Mouse (Mus musculus) ES-E14 (cell line): ENCODE measurements at regions not wholly inside any gene's neighbourhood (a gene's known extent, or its start where the extent isn't known, plus 50 kb on each side); places are given as distances from the start of the nearest gene placed in this dataset.

ENCODE experiments used
- DNase-seq: peaks from one replicate; pipeline ENCODE4 v3.0.0-alpha.2; 2013; ENCODE audit warnings: low read depth, low spot score
- H3K27ac ChIP-seq: 2 replicates; pipeline ENCODE4 v1.5.1; 2012; ENCODE audit warnings: low read depth, mild to moderate bottlenecking, low read length, moderate library complexity, mixed read lengths; ENCODE audit not compliant: poor library complexity, insufficient read depth, severe bottlenecking
- H3K36me3 ChIP-seq: 2 replicates; pipeline ENCODE4 v1.6.1; 2012; ENCODE audit warnings: mild to moderate bottlenecking, low read length, moderate library complexity, mixed read lengths; ENCODE audit not compliant: control insufficient read depth, poor library complexity, insufficient read depth, severe bottlenecking
- H3K4me1 ChIP-seq, 2 experiments: fragments of 150-350 bp in 1 of 2; sonication (generic) in 1 of 2; 2 replicates each; pipeline ENCODE4 v1.6.1; 2012; ENCODE audit warnings: low read length in 2 of 2, mild to moderate bottlenecking in 1 of 2, mixed read lengths in 1 of 2; ENCODE audit not compliant: control insufficient read depth in 2 of 2, insufficient read depth in 2 of 2, poor library complexity in 1 of 2
- H3K4me3 ChIP-seq, 2 experiments: fragments of 150-350 bp in 1 of 2; sonication (generic) in 1 of 2; 2 replicates each; pipeline ENCODE4 v1.5.1; 2012; ENCODE audit warnings: low read length in 2 of 2, low read depth in 1 of 2, mild to moderate bottlenecking in 1 of 2, mixed read lengths in 1 of 2; ENCODE audit not compliant: insufficient read depth in 1 of 2, poor library complexity in 1 of 2, severe bottlenecking in 1 of 2
- H3K9ac ChIP-seq: 2 replicates; pipeline ENCODE4 v1.6.1; 2012; ENCODE audit warnings: low read depth, mild to moderate bottlenecking, low read length, mixed read lengths; ENCODE audit not compliant: poor library complexity, insufficient read depth, severe bottlenecking
- H3K9me3 ChIP-seq: fragments of 150-350 bp; sonication (generic); 2 replicates; pipeline ENCODE4 v1.6.1; 2012; ENCODE audit warnings: low read depth, mild to moderate bottlenecking, low read length; ENCODE audit not compliant: control insufficient read depth, insufficient read depth
- CHD2 ChIP-seq: IDR thresholded peaks from 2 replicates; pipeline ENCODE4 v1.6.1; 2014; ENCODE audit warnings: mild to moderate bottlenecking, low read depth, low read length, inconsistent platforms
- HCFC1 ChIP-seq: IDR thresholded peaks from 2 replicates; pipeline ENCODE4 v1.6.1; 2012; ENCODE audit warnings: low read length, inconsistent platforms, borderline replicate concordance; ENCODE audit not compliant: insufficient read depth
- MAFK ChIP-seq: IDR thresholded peaks from 2 replicates; pipeline ENCODE4 v1.6.1; 2014; ENCODE audit warnings: mild to moderate bottlenecking, low read depth, low read length, inconsistent platforms; ENCODE audit not compliant: insufficient read depth
- ZC3H11A ChIP-seq: IDR thresholded peaks from 2 replicates; pipeline ENCODE4 v1.6.1; 2012; ENCODE audit warnings: low read depth, mild to moderate bottlenecking, inconsistent platforms, low read length, borderline replicate concordance
- ZNF384 ChIP-seq: IDR thresholded peaks from 2 replicates; pipeline ENCODE4 v1.6.1; 2012; ENCODE audit warnings: low read depth, low read length, inconsistent platforms
- in situ Hi-C, 2 experiments: fragments of 600-800 bp; cut with MboI; formaldehyde crosslinking; loops; one replicate each; pipeline ENCODE4 v1.15.1; 2025; ENCODE audit warnings: low sequenced_read_pairs in 2 of 2, inconsistent platforms in 1 of 2; ENCODE audit not compliant: unreplicated experiment in 2 of 2

GRCm38 (mm10) chr3:151117583-151118041 is 320.1 kb upstream of the Adgrl4 start:
- H3K27ac ChIP-seq: no peak overlapping the region
- no peaks in the 10 kb centered on the region for H3K9me3 ChIP-seq
- no peak overlapping the region for H3K4me3 ChIP-seq
- H3K36me3 ChIP-seq: no peaks in the 10 kb centered on the region
- in situ Hi-C loops: no loop called here
- DNase-seq: no peak
- H3K4me1 ChIP-seq: no peaks in the 10 kb centered on the region
- TF ChIP-seq HCFC1 (no peak), ZC3H11A (no peak), ZNF384 (no peak), MAFK (no peak), CHD2 (no peak)
- no peak overlapping the region for H3K9ac ChIP-seq

- Histone ChIP-seq H3K4me3 (no peak overlapping the region), H3K27ac (no peak overlapping the region), H3K36me3 (no peaks in the 10 kb centered on the region), H3K9ac (no peak overlapping the region), H3K4me1 (no peaks in the 10 kb centered on the region), H3K9me3 (no peaks in the 10 kb centered on the region)
- in situ Hi-C loops: no loop called here
- TF ChIP-seq ZC3H11A (no peak), MAFK (no peak)
- no peak for DNase-seq
Measured at GRCm38 (mm10) chr3:151124131-151124530, 313.6 kb upstream of the Adgrl4 start.

- in situ Hi-C loops: no loop called here
- no peak for DNase-seq
- Histone ChIP-seq H3K27ac (no peak overlapping the region), H3K4me3 (no peak overlapping the region), H3K4me1 (no peaks in the 10 kb centered on the region), H3K9ac (no peak overlapping the region), H3K36me3 (no peaks in the 10 kb centered on the region), H3K9me3 (no peaks in the 10 kb centered on the region)
- no peak for TF ChIP-seq ZNF384
- TF ChIP-seq MAFK: no peak
- no peak for TF ChIP-seq HCFC1
- TF ChIP-seq ZC3H11A: no peak
- TF ChIP-seq CHD2: no peak
Measured at GRCm38 (mm10) chr3:151146889-151147288, 290.8 kb upstream of the Adgrl4 start.

GRCm38 (mm10) chr3:151153340-151153739 is 284.3 kb upstream of the Adgrl4 start:
- Histone ChIP-seq H3K9me3 (no peaks in the 10 kb centered on the region), H3K27ac (no peak overlapping the region), H3K9ac (no peak overlapping the region), H3K36me3 (no peaks in the 10 kb centered on the region), H3K4me3 (no peak overlapping the region), H3K4me1 (no peaks in the 10 kb centered on the region)
- in situ Hi-C loops: no loop called here
- no peak for DNase-seq
- no peak for TF ChIP-seq CHD2
- no peak for TF ChIP-seq ZNF384
- no peak for TF ChIP-seq ZC3H11A
- no peak for TF ChIP-seq HCFC1
- TF ChIP-seq MAFK: no peak

- no peaks in the 10 kb centered on the region for H3K9me3 ChIP-seq
- H3K36me3 ChIP-seq: no peaks in the 10 kb centered on the region
- H3K4me3 ChIP-seq: no peak overlapping the region
- no peak overlapping the region for H3K9ac ChIP-seq
- no peaks in the 10 kb centered on the region for H3K4me1 ChIP-seq
- in situ Hi-C loops: no loop called here
- no peak overlapping the region for H3K27ac ChIP-seq
- TF ChIP-seq CHD2 (no peak), HCFC1 (no peak), ZNF384 (no peak), ZC3H11A (no peak), MAFK (no peak)
- no peak for DNase-seq
Measured at GRCm38 (mm10) chr3:151160516-151160915, 277.2 kb upstream of the Adgrl4 start.
